Mouse (Mus musculus): ENCODE data around the gene Slc16a2. TPM values are rescaled to one million over a fixed set of nuclear protein-coding genes. Genes with fewer than 3 reads are reported as not detected.

The Slc16a2 gene
- 7.1 and 17.6 TPM in 2 replicates for polyA plus RNA-seq (2021; fragmentation: Nextera tagmentation)
- long read RNA-seq, experiment 1, full-length matches to known transcripts, result 6 of 21 reads
- long read RNA-seq, experiment 1, partial matches to known transcripts, result 2 of 21 reads
- long read RNA-seq, experiment 1, other reads (novel, unspliced or antisense), result 13 of 21 reads
- long read RNA-seq, experiment 2, full-length matches to known transcripts, result 3 of 11 reads
- long read RNA-seq, experiment 2, partial matches to known transcripts, result 0 of 11 reads
- long read RNA-seq, experiment 2, other reads (novel, unspliced or antisense), result 8 of 11 reads

GRCm38 (mm10) chrX:103821832-103822196 is at the start of gene Slc16a2:
Slc16a2 (minus strand) TSS chrX:103821983.

Other genes with a start within 250 kb of the Slc16a2 start
- not detected in 2 replicates for gene Zcchc13, start 191.4 kb downstream of the Slc16a2 start, polyA plus RNA-seq (2021; fragmentation: Nextera tagmentation)
- gene Rlim, start 159.3 kb upstream of the Slc16a2 start, polyA plus RNA-seq (2021; fragmentation: Nextera tagmentation), result 19.2 and 21.5 TPM in 2 replicates

Measured in left cerebral cortex, adult 6 months (tissue).